Mouse (Mus musculus) activated CD4-positive, CD25-positive, alpha-beta regulatory T cell, adult 4 months (primary cell): Measurements from ENCODE around the gene Prss27. TPM values are rescaled to one million over a fixed set of nuclear protein-coding genes. Genes with fewer than 3 reads are reported as not detected.

ENCODE experiments used
- polyA plus RNA-seq, 2 experiments: library from polyadenylated mRNA; unstranded; fragments of 100-300 nt; shearing (Covaris generic); gene quantifications; one replicate each; pipeline ENCODE4 v1.2.1; 2017

The Prss27 gene
- polyA plus RNA-seq, 2 experiments from 2014 or later, result not detected

Other genes starting within 250 kb of the Prss27 start
- 100 to 1,000 TPM; 234 to 326 TPM for gene Srrm2, start 247.6 kb upstream of the Prss27 start, polyA plus RNA-seq
- gene Elob, start 209.0 kb upstream of the Prss27 start, polyA plus RNA-seq, result 100 to 1,000 TPM; 686 to 746 TPM
- gene Prss33, start 202.1 kb upstream of the Prss27 start, polyA plus RNA-seq, result 1 to 10 TPM; 1.1 to 2.4 TPM
- 1 to 10 TPM in 1 of 2 experiments, not detected in 1; 2.6 TPM for gene Prss32, start 194.3 kb upstream of the Prss27 start, polyA plus RNA-seq
- 10 to 100 TPM in 1 of 2 experiments, 1 to 10 TPM in 1; 6.4 to 10.5 TPM for gene Prss41, start 194.0 kb upstream of the Prss27 start, polyA plus RNA-seq
- gene Prss21, start 170.1 kb upstream of the Prss27 start, polyA plus RNA-seq, result not detected
- gene Dcpp1, start 157.3 kb upstream of the Prss27 start, polyA plus RNA-seq, result not detected
- gene Dcpp2, start 157.3 kb upstream of the Prss27 start, polyA plus RNA-seq, result not detected
- not detected for gene Dcpp3, start 120.7 kb upstream of the Prss27 start, polyA plus RNA-seq
- not detected for gene Sbp, start 96.5 kb upstream of the Prss27 start, polyA plus RNA-seq
- not detected for gene Sbpl, start 82.9 kb upstream of the Prss27 start, polyA plus RNA-seq
- gene Prss30, start 57.6 kb upstream of the Prss27 start, polyA plus RNA-seq, result under 1 TPM in 1 of 2 experiments, not detected in 1; 0.73 TPM
- not detected for gene Prss22, start 40.0 kb upstream of the Prss27 start, polyA plus RNA-seq
- gene Kctd5, start 35.3 kb downstream of the Prss27 start, polyA plus RNA-seq, result 1 to 10 TPM; 5.5 to 6.4 TPM
- 10 to 100 TPM; 43.3 to 47.7 TPM for gene Pdpk1, start 112.8 kb downstream of the Prss27 start, polyA plus RNA-seq
- gene Amdhd2, start 125.6 kb downstream of the Prss27 start, polyA plus RNA-seq, result 10 to 100 TPM; 23.1 to 34.5 TPM
- gene Atp6v0c, start 131.6 kb downstream of the Prss27 start, polyA plus RNA-seq, result 100 to 1,000 TPM; 152 to 192 TPM
- gene Tbc1d24, start 167.4 kb downstream of the Prss27 start, polyA plus RNA-seq, result under 1 TPM; 0.45 to 0.60 TPM
- gene Ntn3, start 171.4 kb downstream of the Prss27 start, polyA plus RNA-seq, result not detected
- 1 to 10 TPM; 6.6 to 8.8 TPM for gene Tedc2, start 182.7 kb downstream of the Prss27 start, polyA plus RNA-seq
- 10 to 100 TPM in 1 of 2 experiments, 1 to 10 TPM in 1; 9.2 to 12.3 TPM for gene Ccnf, start 213.3 kb downstream of the Prss27 start, polyA plus RNA-seq